Mouse (Mus musculus): ENCODE data around the gene Nol11.
"Not testable (repeated sequence)": the region's sequence is repeated elsewhere in the genome, so short reads cannot be mapped to it uniquely, and the experiment has no call there.

Nol11 gene

GRCm38 (mm10) chr11:107155292-107155691 is 33.9 kb downstream of the Nol11 start:
- DNase-seq (ENCODE audit: low spot score): no peak

GRCm38 (mm10) chr11:107154431-107154830 is 34.8 kb downstream of the Nol11 start:
- no peak for DNase-seq (ENCODE audit: low spot score)

- no peak for DNase-seq (ENCODE audit: low spot score)
Observed at GRCm38 (mm10) chr11:107153645-107154044, 35.5 kb downstream of the Nol11 start.

GRCm38 (mm10) chr11:107151809-107152208 is 37.4 kb downstream of the Nol11 start:
- no peak for DNase-seq (ENCODE audit: low spot score)

GRCm38 (mm10) chr11:107143956-107144355 is 45.2 kb downstream of the Nol11 start:
- DNase-seq (ENCODE audit: low spot score): not testable (repeated sequence)

GRCm38 (mm10) chr11:107142382-107142781 is 46.8 kb downstream of the Nol11 start:
- no peak for DNase-seq (ENCODE audit: low spot score)

- DNase-seq (ENCODE audit: low spot score): no peak
Observed at GRCm38 (mm10) chr11:107140756-107141155, 48.4 kb downstream of the Nol11 start.

- DNase-seq (ENCODE audit: low spot score): no peak
Observed at GRCm38 (mm10) chr11:107138633-107139032, 50.5 kb downstream of the Nol11 start.

GRCm38 (mm10) chr11:107137593-107137992 is 51.6 kb downstream of the Nol11 start:
- no peak for DNase-seq (ENCODE audit: low spot score)

- not testable (repeated sequence) for DNase-seq (ENCODE audit: low spot score)
Observed at GRCm38 (mm10) chr11:107136458-107136857, 52.7 kb downstream of the Nol11 start.

- DNase-seq (ENCODE audit: low spot score): no peak
Observed at GRCm38 (mm10) chr11:107135741-107136140, 53.4 kb downstream of the Nol11 start.

GRCm38 (mm10) chr11:107132426-107132825 is 56.8 kb downstream of the Nol11 start:
- DNase-seq (ENCODE audit: low spot score): no peak

- peak; percentile 64 for DNase-seq (ENCODE audit: low spot score)
Observed at GRCm38 (mm10) chr11:107131749-107132421, 57.3 kb downstream of the Nol11 start, which contains the start of gene Bptf. Gene Bptf, minus strand, starts transcription at chr11:107132127.

GRCm38 (mm10) chr11:107130879-107131748 is 58.1 kb downstream of the Nol11 start:
- DNase-seq (ENCODE audit: low spot score): peak; percentile 41

- DNase-seq (ENCODE audit: low spot score): no peak
Observed at GRCm38 (mm10) chr11:107130221-107130788, 58.9 kb downstream of the Nol11 start.

GRCm38 (mm10) chr11:107129641-107130040 is 59.5 kb downstream of the Nol11 start:
- DNase-seq (ENCODE audit: low spot score): no peak

- not testable (repeated sequence) for DNase-seq (ENCODE audit: low spot score)
Observed at GRCm38 (mm10) chr11:107126716-107127115, 62.5 kb downstream of the Nol11 start.

GRCm38 (mm10) chr11:107125011-107125410 is 64.2 kb downstream of the Nol11 start:
- DNase-seq (ENCODE audit: low spot score): no peak

- no peak for DNase-seq (ENCODE audit: low spot score)
Observed at GRCm38 (mm10) chr11:107124327-107124731, 64.9 kb downstream of the Nol11 start.

GRCm38 (mm10) chr11:107117789-107118188 is 71.4 kb downstream of the Nol11 start:
- no peak for DNase-seq (ENCODE audit: low spot score)

All from ovary, postnatal 10 days (tissue).